Mouse (Mus musculus): ENCODE data around the gene Kdm4c.
"Not testable (repeated sequence)": the region's sequence is repeated elsewhere in the genome, so short reads cannot be mapped to it uniquely, and the experiment has no call there.

The Kdm4c gene

GRCm38 (mm10) chr4:74311135-74311534, 68.8 kb downstream of the Kdm4c start:
- no peak for DNase-seq (ENCODE audit: low spot score in 2 of 2)

- no peak for DNase-seq (ENCODE audit: low spot score in 2 of 2)
Measured at GRCm38 (mm10) chr4:74312858-74313257, 70.6 kb downstream of the Kdm4c start.

- DNase-seq (ENCODE audit: low spot score in 2 of 2) = no peak
Measured at GRCm38 (mm10) chr4:74315388-74315787, 73.1 kb downstream of the Kdm4c start.

GRCm38 (mm10) chr4:74319313-74319712, 77.0 kb downstream of the Kdm4c start:
- no peak for DNase-seq (ENCODE audit: low spot score in 2 of 2)

GRCm38 (mm10) chr4:74357479-74357878, 115.2 kb downstream of the Kdm4c start:
- no peak for DNase-seq (ENCODE audit: low spot score in 2 of 2)

GRCm38 (mm10) chr4:74360274-74360673, 118.0 kb downstream of the Kdm4c start:
- no peak for DNase-seq (ENCODE audit: low spot score in 2 of 2)

GRCm38 (mm10) chr4:74386583-74386982, 144.3 kb downstream of the Kdm4c start:
- DNase-seq (ENCODE audit: low spot score in 2 of 2) = no peak

- no peak for DNase-seq (ENCODE audit: low spot score in 2 of 2)
Measured at GRCm38 (mm10) chr4:74393162-74393561, 150.9 kb downstream of the Kdm4c start.

- DNase-seq (ENCODE audit: low spot score in 2 of 2) = no peak
Measured at GRCm38 (mm10) chr4:74396562-74396961, 154.3 kb downstream of the Kdm4c start.

GRCm38 (mm10) chr4:74401617-74402313, 159.5 kb downstream of the Kdm4c start:
- DNase-seq (ENCODE audit: low spot score in 2 of 2) = not testable (repeated sequence)

GRCm38 (mm10) chr4:74408731-74409130, 166.4 kb downstream of the Kdm4c start:
- DNase-seq (ENCODE audit: low spot score in 2 of 2) = no peak

- no peak for DNase-seq (ENCODE audit: low spot score in 2 of 2)
Measured at GRCm38 (mm10) chr4:74419794-74420193, 177.5 kb downstream of the Kdm4c start.

Data from right cerebral cortex, postnatal 36 days (tissue).